Mouse (Mus musculus) cerebellum, adult 2 months (tissue): ENCODE data around the gene Armh3. TPM values are rescaled to one million over a fixed set of nuclear protein-coding genes. Genes with fewer than 3 reads are reported as not detected.

Experiments used
- DNase-seq, 2 experiments: peaks; one replicate each; pipeline ENCODE4 v3.0.0; 2021
- H3K27ac ChIP-seq: fragments of 200-500 bp; 2 replicates; pipeline ENCODE4 v1.5.1; 2012; ENCODE audit warnings: low read length, control low read depth, inconsistent platforms; ENCODE audit not compliant: insufficient read depth
- H3K27me3 ChIP-seq: fragments of 200-500 bp; 2 replicates; pipeline ENCODE4 v1.6.1; 2012; ENCODE audit warnings: inconsistent platforms, mild to moderate bottlenecking, low read length, moderate library complexity; ENCODE audit not compliant: control insufficient read depth, insufficient read depth
- H3K4me1 ChIP-seq: fragments of 200-500 bp; 2 replicates; pipeline ENCODE4 v1.6.1; 2011; ENCODE audit warnings: low read length; ENCODE audit not compliant: control insufficient read depth, insufficient read depth
- H3K4me3 ChIP-seq: fragments of 200-500 bp; replicated peaks from 2 replicates; pipeline ENCODE3; 2011; ENCODE audit warnings: mild to moderate bottlenecking, low read depth, low read length, control low read depth; ENCODE audit not compliant: insufficient read depth
- CTCF ChIP-seq: fragments of 200-500 bp; IDR thresholded peaks from 2 replicates; pipeline ENCODE4 v1.5.1; 2011; ENCODE audit warnings: low read depth, mild to moderate bottlenecking, control low read depth, low read length, moderate library complexity, borderline replicate concordance; ENCODE audit not compliant: insufficient read depth
- POLR2A ChIP-seq: fragments of 200-500 bp; IDR thresholded peaks from 2 replicates; pipeline ENCODE4 v1.6.1; 2011; ENCODE audit warnings: low read length, control low read depth, borderline replicate concordance; ENCODE audit not compliant: insufficient read depth
- WGBS: fragments of 180-500 bp; shearing (Covaris S2); methylation state at CpG from one replicate; pipeline ENCODE4 v1.1.7; 2018; 5-methylcytosine and 5-hydroxymethylcytosine counted together
- polyA plus RNA-seq: library from polyadenylated mRNA; depleted of rRNA; stranded (reverse); fragments of >200 nt; gene quantifications from 2 replicates; pipeline ENCODE4 v1.2.3, GENCODE M21; 2012

Gene Armh3
- polyA plus RNA-seq, 1 experiment = 18.2 TPM

GRCm38 (mm10) chr19:45927236-45927635 lies 71.1 kb downstream of the Armh3 start:
- Histone ChIP-seq H3K27me3 (no peaks in the 10 kb centered on the region), H3K4me1 (no peaks in the 10 kb centered on the region), H3K27ac (no peak overlapping the region), H3K4me3 (no peak overlapping the region)
- 84% methylated on average over 5 of the region's 5 CpGs for WGBS
- no peak for DNase-seq
- TF ChIP-seq POLR2A (no peak), CTCF (no peak)

GRCm38 (mm10) chr19:45926342-45926741 lies 71.9 kb downstream of the Armh3 start:
- no peaks in the 10 kb centered on the region for H3K4me1 ChIP-seq
- no peak for DNase-seq
- H3K4me3 ChIP-seq = no peak overlapping the region
- TF ChIP-seq CTCF (no peak), POLR2A (no peak)
- WGBS = 69% methylated on average over 8 of the region's 8 CpGs
- H3K27me3 ChIP-seq = no peaks in the 10 kb centered on the region
- H3K27ac ChIP-seq = no peak overlapping the region

- no peak for TF ChIP-seq CTCF
- TF ChIP-seq POLR2A = no peak
These were observed 77.8 kb downstream of the Armh3 start for GRCm38 (mm10) chr19:45920299-45921090.

GRCm38 (mm10) chr19:45918406-45918805 lies 79.9 kb downstream of the Armh3 start:
- H3K27me3 ChIP-seq = no peaks in the 10 kb centered on the region
- H3K4me3 ChIP-seq = no peak overlapping the region
- DNase-seq = no peak
- no peaks in the 10 kb centered on the region; the same call in 1 of the 2 replicates for H3K4me1 ChIP-seq
- WGBS = 86% methylated on average over 6 of the region's 6 CpGs
- TF ChIP-seq POLR2A = no peak
- no peak for TF ChIP-seq CTCF
- H3K27ac ChIP-seq = no peak overlapping the region

More at GRCm38 (mm10) chr19:45920299-45921090, 77.8 kb downstream of the Armh3 start:
- H3K4me3 ChIP-seq = no peak overlapping the region
- 76% methylated on average over 9 of the region's 9 CpGs for WGBS
- H3K4me1 ChIP-seq = no peaks in the 10 kb centered on the region; the same call in 1 of the 2 replicates
- no peak for DNase-seq
- no peak overlapping the region for H3K27ac ChIP-seq
- H3K27me3 ChIP-seq = no peaks in the 10 kb centered on the region

GRCm38 (mm10) chr19:45917856-45918255 lies 80.4 kb downstream of the Armh3 start:
- Histone ChIP-seq H3K27me3 (no peaks in the 10 kb centered on the region), H3K27ac (no peak overlapping the region), H3K4me3 (no peak overlapping the region), H3K4me1 (no peaks in the 10 kb centered on the region; the same call in 1 of the 2 replicates)
- WGBS = 60% methylated on average over 3 of the region's 3 CpGs
- TF ChIP-seq POLR2A (no peak), CTCF (no peak)
- DNase-seq = no peak

GRCm38 (mm10) chr19:45916461-45916860 lies 81.8 kb downstream of the Armh3 start:
- H3K4me3 ChIP-seq = no peak overlapping the region
- DNase-seq = no peak
- no peak overlapping the region for H3K27ac ChIP-seq
- no peak for TF ChIP-seq POLR2A
- no peak for TF ChIP-seq CTCF
- H3K27me3 ChIP-seq = no peaks in the 10 kb centered on the region
- 64% methylated on average over 4 of the region's 4 CpGs for WGBS
- peaks cover under 1% of the 10 kb centered on the region; the same call in 1 of the 2 replicates for H3K4me1 ChIP-seq

- H3K4me3 ChIP-seq = no peak overlapping the region
- WGBS = 32% methylated on average over 3 of the region's 3 CpGs
- peaks cover 4% of the 10 kb centered on the region; the same call in 1 of the 2 replicates for H3K4me1 ChIP-seq
- H3K27ac ChIP-seq = no peak overlapping the region
- H3K27me3 ChIP-seq = no peaks in the 10 kb centered on the region
- no peak for DNase-seq
- TF ChIP-seq POLR2A = no peak
- TF ChIP-seq CTCF = no peak
These were observed 82.3 kb downstream of the Armh3 start for GRCm38 (mm10) chr19:45916026-45916425.

GRCm38 (mm10) chr19:45913036-45913435 lies 85.3 kb downstream of the Armh3 start:
- TF ChIP-seq CTCF (no peak), POLR2A (no peak)
- no peaks in the 10 kb centered on the region for H3K27me3 ChIP-seq
- no peak overlapping the region for H3K4me3 ChIP-seq
- H3K4me1 ChIP-seq = peaks cover 4% of the 10 kb centered on the region; the same call in 1 of the 2 replicates
- 73% methylated on average over 5 of the region's 5 CpGs for WGBS
- no peak overlapping the region for H3K27ac ChIP-seq
- DNase-seq = no peak
